Mouse (Mus musculus): ENCODE measurements at regions not wholly inside any gene's neighbourhood (a gene's known extent, or its start where the extent isn't known, plus 50 kb on each side); places are given as distances from the start of the nearest gene placed in this dataset.

DNA sequence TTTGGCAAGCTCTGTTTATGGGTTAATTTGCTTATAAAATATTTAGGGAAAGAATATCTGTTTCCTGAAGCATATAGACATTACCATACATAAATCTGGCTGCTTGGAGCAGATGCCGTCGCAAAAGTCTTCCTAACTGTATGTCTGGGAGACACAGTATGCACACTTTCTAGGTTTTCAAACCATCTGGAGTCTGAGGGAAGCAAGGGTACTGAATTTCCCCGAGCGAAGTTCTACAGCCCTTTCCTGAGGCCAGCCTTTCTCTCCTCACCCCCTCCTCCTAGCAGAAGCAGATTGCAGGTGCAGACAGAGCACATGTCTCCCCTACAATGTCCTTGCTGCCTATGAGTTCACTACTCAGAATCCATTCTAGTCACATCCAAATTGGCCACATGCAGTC lies 338.8 kb upstream of the Arglu1 start:
- Histone ChIP-seq H3K4me2 (ENCODE audit: low read depth) (no peak overlapping the region), H3K79me2 (ENCODE audit: control insufficient read depth, insufficient read depth) (no peaks in the 10 kb centered on the region), H3ac (ENCODE audit: control insufficient read depth, insufficient read length) (no peak overlapping the region), H3K27me3 (ENCODE audit: control insufficient read depth, insufficient read depth, insufficient read length) (no peaks in the 10 kb centered on the region), H3K4me3 (no peak overlapping the region), H3K36me3 (ENCODE audit: control insufficient read depth, insufficient read depth) (no peaks in the 10 kb centered on the region)
- TF ChIP-seq USF1 (IDR thresholded peaks at IDR 0.05; ENCODE audit: low read depth) = no peak
- no peak for TF ChIP-seq TCF12 (IDR thresholded peaks at IDR 0.05; ENCODE audit: insufficient read depth, poor library complexity, severe bottlenecking)
- no peak for TF ChIP-seq TCF3 (IDR thresholded peaks at IDR 0.05; ENCODE audit: insufficient read length, low read depth)

- H3ac ChIP-seq (ENCODE audit: control insufficient read depth, insufficient read length) = no peak overlapping the region
- no peak for TF ChIP-seq CEBPB (IDR thresholded peaks at IDR 0.05; ENCODE audit: insufficient read depth, poor library complexity, severe bottlenecking)
- TF ChIP-seq SRF (IDR thresholded peaks at IDR 0.05; ENCODE audit: control insufficient read depth, insufficient read length, low read depth) = no peak
- TF ChIP-seq USF1 (IDR thresholded peaks at IDR 0.05; ENCODE audit: low read depth) = no peak
- no peak for TF ChIP-seq MYOG (IDR thresholded peaks at IDR 0.05; ENCODE audit: control insufficient read depth in 1 of 3, insufficient read depth in 1 of 3, insufficient read length in 2 of 3, low read depth in 2 of 3)
- TF ChIP-seq POLR2AphosphoS2 (IDR thresholded peaks at IDR 0.05; ENCODE audit: insufficient read length, low read depth) = no peak
- TF ChIP-seq TCF12 (IDR thresholded peaks at IDR 0.05; ENCODE audit: insufficient read depth, poor library complexity, severe bottlenecking) = no peak
- no peak for TF ChIP-seq MYOD1 (IDR thresholded peaks at IDR 0.05; ENCODE audit: control insufficient read depth in 1 of 3, insufficient read length in 2 of 3, low read depth in 2 of 3)
- no peak for TF ChIP-seq TCF3 (IDR thresholded peaks at IDR 0.05; ENCODE audit: insufficient read length, low read depth)
- TF ChIP-seq POLR2A (IDR thresholded peaks at IDR 0.05; ENCODE audit: insufficient read length, low read depth) = no peak
- TF ChIP-seq REST (IDR thresholded peaks at IDR 0.05; ENCODE audit: insufficient read depth, insufficient read length) = no peak
- no peak for TF ChIP-seq MAX (IDR thresholded peaks at IDR 0.05; ENCODE audit: low read depth)
- no peak for TF ChIP-seq E2F4 (IDR thresholded peaks at IDR 0.05; ENCODE audit: insufficient read depth)
- no peaks in the 10 kb centered on the region for H3K36me3 ChIP-seq (ENCODE audit: control insufficient read depth, insufficient read depth)
- no peaks in the 10 kb centered on the region for H3K79me2 ChIP-seq (ENCODE audit: control insufficient read depth, insufficient read depth)
- H3K4me2 ChIP-seq (ENCODE audit: low read depth) = no peak overlapping the region
- no peaks in the 10 kb centered on the region for H3K27me3 ChIP-seq (ENCODE audit: control insufficient read depth, insufficient read depth, insufficient read length)
- no peak overlapping the region for H3K4me3 ChIP-seq
Observed at GRCm38 (mm10) chr8:9027672-9028071, 337.4 kb upstream of the Arglu1 start.

DNA sequence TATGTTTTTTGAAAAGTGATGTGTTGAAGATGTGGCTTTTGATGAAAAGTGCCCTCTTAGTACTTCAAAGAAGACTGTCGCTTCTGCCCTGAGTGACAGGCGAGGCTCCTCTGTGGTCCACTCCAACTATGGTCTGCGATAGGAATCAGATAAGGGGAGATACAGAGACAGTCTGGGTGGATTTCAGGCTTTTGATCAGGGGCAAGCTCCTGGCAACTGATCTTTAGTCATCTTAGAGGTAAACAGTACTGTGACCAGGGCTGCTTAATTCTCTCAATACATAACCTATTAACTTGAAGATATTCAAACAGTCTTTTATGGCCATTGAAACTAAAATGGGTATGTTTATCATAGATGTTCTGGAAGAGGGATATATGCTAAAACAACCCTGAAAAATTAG lies 335.6 kb upstream of the Arglu1 start:
- Histone ChIP-seq H3ac (ENCODE audit: control insufficient read depth, insufficient read length) (no peak overlapping the region), H3K4me2 (ENCODE audit: low read depth) (no peak overlapping the region)
- TF ChIP-seq CEBPB (IDR thresholded peaks at IDR 0.05; ENCODE audit: insufficient read depth, poor library complexity, severe bottlenecking) (no peak), MYOD1 (IDR thresholded peaks at IDR 0.05; ENCODE audit: control insufficient read depth in 1 of 3, insufficient read length in 2 of 3, low read depth in 2 of 3) (no peak), MAX (IDR thresholded peaks at IDR 0.05; ENCODE audit: low read depth) (no peak), E2F4 (IDR thresholded peaks at IDR 0.05; ENCODE audit: insufficient read depth) (no peak), POLR2AphosphoS2 (IDR thresholded peaks at IDR 0.05; ENCODE audit: insufficient read length, low read depth) (no peak), TCF12 (IDR thresholded peaks at IDR 0.05; ENCODE audit: insufficient read depth, poor library complexity, severe bottlenecking) (no peak), POLR2A (IDR thresholded peaks at IDR 0.05; ENCODE audit: insufficient read length, low read depth) (no peak), REST (IDR thresholded peaks at IDR 0.05; ENCODE audit: insufficient read depth, insufficient read length) (no peak), MYOG (IDR thresholded peaks at IDR 0.05; ENCODE audit: control insufficient read depth in 1 of 3, insufficient read depth in 1 of 3, insufficient read length in 2 of 3, low read depth in 2 of 3) (no peak), USF1 (IDR thresholded peaks at IDR 0.05; ENCODE audit: low read depth) (no peak)

DNA sequence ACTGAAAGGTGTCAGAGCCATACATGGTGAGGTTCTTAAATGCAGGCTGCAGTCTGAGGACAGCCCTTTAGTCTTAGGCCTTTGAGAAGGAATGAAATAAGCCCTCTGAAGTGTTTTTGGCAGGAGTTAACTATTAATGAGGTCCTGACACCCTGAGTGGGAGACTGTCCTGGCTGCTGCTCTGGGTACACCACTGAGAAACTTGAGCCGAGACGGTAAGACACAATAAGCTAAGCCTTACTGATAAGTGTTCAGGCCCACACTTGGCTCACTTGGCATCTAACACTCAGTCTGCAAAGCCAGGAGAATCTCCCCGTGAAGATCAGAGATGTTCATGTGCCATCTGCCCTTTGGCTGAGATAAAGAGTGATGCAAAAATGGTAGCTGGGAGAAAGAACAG lies 335.1 kb upstream of the Arglu1 start:
- Histone ChIP-seq H3K36me3 (ENCODE audit: control insufficient read depth, insufficient read depth) (no peaks in the 10 kb centered on the region), H3K79me2 (ENCODE audit: control insufficient read depth, insufficient read depth) (no peaks in the 10 kb centered on the region), H3K4me2 (ENCODE audit: low read depth) (no peak overlapping the region), H3K27me3 (ENCODE audit: control insufficient read depth, insufficient read depth, insufficient read length) (no peaks in the 10 kb centered on the region), H3ac (ENCODE audit: control insufficient read depth, insufficient read length) (no peak overlapping the region), H3K4me3 (no peak overlapping the region)
- no peak for TF ChIP-seq MYOG (IDR thresholded peaks at IDR 0.05; ENCODE audit: control insufficient read depth in 1 of 3, insufficient read depth in 1 of 3, insufficient read length in 2 of 3, low read depth in 2 of 3)
- no peak for TF ChIP-seq POLR2A (IDR thresholded peaks at IDR 0.05; ENCODE audit: insufficient read length, low read depth)

More for the DNA sequence above, 335.6 kb upstream of the Arglu1 start:
- H3K36me3 ChIP-seq (ENCODE audit: control insufficient read depth, insufficient read depth) = no peaks in the 10 kb centered on the region
- no peaks in the 10 kb centered on the region for H3K27me3 ChIP-seq (ENCODE audit: control insufficient read depth, insufficient read depth, insufficient read length)
- H3K4me3 ChIP-seq = no peak overlapping the region
- H3K79me2 ChIP-seq (ENCODE audit: control insufficient read depth, insufficient read depth) = no peaks in the 10 kb centered on the region

GRCm38 (mm10) chr8:9020744-9021143 lies 330.4 kb upstream of the Arglu1 start:
- Histone ChIP-seq H3K79me2 (ENCODE audit: control insufficient read depth, insufficient read depth) (no peaks in the 10 kb centered on the region), H3K36me3 (ENCODE audit: control insufficient read depth, insufficient read depth) (no peaks in the 10 kb centered on the region), H3K4me2 (ENCODE audit: low read depth) (no peak overlapping the region), H3K4me3 (no peak overlapping the region), H3K27me3 (ENCODE audit: control insufficient read depth, insufficient read depth, insufficient read length) (no peaks in the 10 kb centered on the region), H3ac (ENCODE audit: control insufficient read depth, insufficient read length) (no peak overlapping the region)
- TF ChIP-seq MYOD1 (IDR thresholded peaks at IDR 0.05; ENCODE audit: control insufficient read depth in 1 of 3, insufficient read length in 2 of 3, low read depth in 2 of 3) (no peak), TCF12 (IDR thresholded peaks at IDR 0.05; ENCODE audit: insufficient read depth, poor library complexity, severe bottlenecking) (no peak), MYOG (IDR thresholded peaks at IDR 0.05; ENCODE audit: control insufficient read depth in 1 of 3, insufficient read depth in 1 of 3, insufficient read length in 2 of 3, low read depth in 2 of 3) (no peak), E2F4 (IDR thresholded peaks at IDR 0.05; ENCODE audit: insufficient read depth) (no peak), POLR2A (IDR thresholded peaks at IDR 0.05; ENCODE audit: insufficient read length, low read depth) (no peak), REST (IDR thresholded peaks at IDR 0.05; ENCODE audit: insufficient read depth, insufficient read length) (no peak), TCF3 (IDR thresholded peaks at IDR 0.05; ENCODE audit: insufficient read length, low read depth) (no peak), USF1 (IDR thresholded peaks at IDR 0.05; ENCODE audit: low read depth) (no peak), POLR2AphosphoS2 (IDR thresholded peaks at IDR 0.05; ENCODE audit: insufficient read length, low read depth) (no peak), SRF (IDR thresholded peaks at IDR 0.05; ENCODE audit: control insufficient read depth, insufficient read length, low read depth) (no peak), MAX (IDR thresholded peaks at IDR 0.05; ENCODE audit: low read depth) (no peak), CEBPB (IDR thresholded peaks at IDR 0.05; ENCODE audit: insufficient read depth, poor library complexity, severe bottlenecking) (no peak)
